Mouse (Mus musculus): Measurements from ENCODE around the gene Kcp. TPM values are rescaled to one million over a fixed set of nuclear protein-coding genes. Genes with fewer than 3 reads are reported as not detected.

Gene Kcp
- polyA plus RNA-seq (2012; rRNA removed): 35.8 and 41.1 TPM in 2 replicates

GRCm38 (mm10) chr6:29507447-29508309 lies at the start of gene Kcp:
Gene Kcp, minus strand, starts transcription at chr6:29507952.

DNA sequence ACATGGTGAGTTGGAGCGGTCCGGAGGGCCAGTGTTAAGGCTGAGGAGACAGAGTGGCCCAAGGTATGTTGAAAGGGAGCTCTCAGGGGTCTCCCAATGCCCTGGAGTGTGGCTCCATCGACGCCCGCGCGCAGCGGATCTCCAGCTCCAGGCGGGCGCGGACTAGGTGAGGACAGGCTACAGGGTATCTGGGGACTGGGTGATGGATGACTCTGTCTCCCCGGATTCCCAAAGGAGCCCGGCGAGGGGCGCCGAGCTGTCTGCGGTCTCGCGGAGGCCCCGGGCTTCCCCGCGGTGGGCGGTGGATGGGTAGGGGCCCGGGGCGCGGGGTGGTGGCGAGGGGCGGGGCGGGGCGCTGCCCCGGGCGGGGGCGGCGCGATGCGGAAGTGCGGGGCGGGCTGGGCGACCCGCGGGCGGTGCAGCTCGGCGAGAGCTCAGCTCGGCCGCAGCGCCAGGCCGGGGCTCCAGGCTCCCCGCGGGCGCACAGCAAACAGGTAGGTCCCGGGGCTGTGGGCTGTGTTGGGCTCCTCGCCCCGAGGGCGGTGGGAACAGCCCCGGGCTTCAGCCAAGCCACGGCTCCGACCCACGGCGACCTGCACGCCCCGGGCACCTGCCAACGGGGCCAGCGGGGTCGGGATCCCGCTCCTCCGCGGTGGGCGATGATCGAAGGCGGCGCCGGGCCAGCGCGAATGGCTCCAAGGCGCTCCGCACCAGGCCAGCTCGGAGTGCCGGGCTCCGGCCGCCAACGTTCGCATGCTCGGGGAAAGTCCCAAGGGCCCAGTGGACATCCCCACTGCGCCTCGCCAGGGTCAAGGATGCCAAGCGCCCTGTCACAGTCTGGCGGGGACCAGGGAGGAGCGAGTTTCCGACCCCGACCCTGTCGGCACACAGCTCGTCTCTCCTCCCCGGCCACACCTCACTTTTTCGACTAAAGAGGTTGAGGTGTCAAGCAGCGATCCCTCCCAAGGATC lies 18.8 kb upstream of the Kcp start, which contains the start of gene Irf5:
Gene Irf5 (plus strand): TSS at position 345 of the 971 bp plus-strand sequence.

DNA sequence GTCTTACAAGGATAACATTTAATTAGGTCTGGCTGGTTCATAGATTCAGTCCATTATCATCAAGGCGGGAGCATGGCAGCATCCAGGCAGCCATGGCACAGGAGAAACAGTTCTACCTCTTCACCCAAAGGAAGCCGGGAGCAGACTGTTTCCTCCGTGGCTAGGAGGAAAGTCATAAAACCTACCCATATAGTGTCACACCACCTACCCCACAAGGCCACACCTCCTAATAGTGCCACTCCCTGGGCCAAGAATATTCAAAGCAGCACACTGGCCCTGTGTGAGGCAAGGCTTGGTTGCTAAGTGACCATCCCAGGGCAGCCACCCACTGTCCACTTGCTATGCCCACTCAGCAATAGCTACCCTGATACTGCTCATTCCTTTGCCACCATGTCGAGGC lies 36.6 kb downstream of the Kcp start, which contains the start of gene Atp6v1fnb:
Gene Atp6v1fnb (plus strand): TSS at position 301 of the 400 bp plus-strand sequence.

DNA sequence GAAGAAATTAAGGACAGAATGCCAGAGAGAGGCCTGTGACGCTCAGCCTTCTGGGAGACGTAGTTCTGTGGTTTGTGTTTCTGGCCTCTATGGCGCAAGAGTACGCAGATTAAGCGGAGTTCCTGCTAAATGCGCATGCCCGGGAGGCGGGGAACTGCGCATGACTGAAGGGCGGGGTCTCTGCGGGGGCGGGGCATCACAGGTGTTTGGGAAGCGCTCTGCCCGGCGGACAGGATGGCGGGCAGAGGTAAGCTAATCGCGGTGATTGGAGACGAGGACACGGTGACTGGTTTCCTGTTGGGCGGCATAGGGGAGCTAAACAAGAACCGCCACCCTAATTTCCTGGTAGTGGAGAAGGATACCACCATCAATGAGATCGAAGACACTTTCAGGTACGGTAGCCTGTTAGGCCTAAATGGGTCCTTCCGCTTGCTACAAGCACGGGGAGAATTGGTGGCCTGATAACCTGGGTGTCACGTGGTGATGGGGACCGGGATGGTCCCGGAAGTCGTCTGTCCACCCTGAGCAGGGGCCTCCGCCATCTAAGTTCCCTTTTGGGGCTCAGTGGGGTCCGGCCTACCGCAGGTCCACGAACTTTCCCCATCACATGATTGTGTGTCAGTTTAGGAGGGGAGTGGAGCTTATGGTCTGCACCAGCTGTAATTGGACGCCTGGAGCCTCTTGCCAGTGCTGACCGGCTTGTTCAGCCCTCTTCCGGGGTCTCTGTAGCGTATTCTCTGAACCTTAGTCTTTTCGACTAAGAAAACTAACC lies 40.0 kb downstream of the Kcp start, which contains the start of gene Atp6v1f:
Gene Atp6v1f (plus strand): TSS at position 136 of the 772 bp plus-strand sequence.

DNA sequence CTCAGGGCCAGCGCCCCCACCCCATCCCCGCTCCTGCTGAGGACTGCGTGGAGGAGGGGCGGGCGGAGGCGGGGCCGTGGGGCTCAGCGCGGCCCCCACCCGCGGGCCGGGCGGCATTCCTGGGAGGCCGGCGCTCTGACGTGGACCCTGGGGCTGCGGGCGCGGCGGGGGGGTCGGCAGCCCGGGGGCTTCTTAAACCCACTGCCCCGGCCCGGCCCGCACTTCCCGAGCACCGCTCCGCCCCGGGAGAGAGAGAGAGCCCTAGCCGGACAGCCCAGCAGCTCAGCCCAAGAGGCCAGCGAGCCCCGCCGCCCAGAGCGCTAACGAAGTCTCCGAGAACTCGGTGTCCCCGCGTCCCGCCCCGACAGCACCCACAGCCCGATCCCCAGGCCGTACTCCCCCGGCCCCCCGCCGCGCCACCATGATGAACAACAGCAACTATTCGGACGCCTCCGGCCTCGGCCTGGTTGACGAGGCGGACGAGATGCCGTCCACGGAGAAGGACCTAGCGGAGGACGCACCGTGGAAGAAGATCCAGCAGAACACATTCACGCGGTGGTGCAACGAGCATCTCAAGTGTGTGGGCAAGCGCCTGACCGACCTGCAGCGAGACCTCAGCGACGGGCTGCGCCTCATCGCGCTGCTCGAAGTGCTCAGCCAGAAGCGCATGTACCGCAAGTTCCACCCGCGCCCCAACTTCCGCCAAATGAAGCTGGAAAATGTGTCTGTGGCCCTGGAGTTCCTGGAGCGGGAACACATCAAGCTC lies 74.5 kb downstream of the Kcp start, which contains the start of gene Flnc:
Gene Flnc (plus strand): TSS at position 219 of the 766 bp plus-strand sequence.

Other genes with a start within 250 kb of the Kcp start
- gene Hilpda, start 235.5 kb downstream of the Kcp start, polyA plus RNA-seq (2012; rRNA removed): 16.4 and 19.0 TPM in 2 replicates
- gene Fam71f2, start 228.4 kb downstream of the Kcp start, polyA plus RNA-seq (2012; rRNA removed): 0.78 and 0.97 TPM in 2 replicates
- gene Fam71f1, start 188.8 kb downstream of the Kcp start, polyA plus RNA-seq (2012; rRNA removed): not detected in 2 replicates
- gene Calu, start 159.9 kb downstream of the Kcp start, polyA plus RNA-seq (2012; rRNA removed): 50.6 and 64.4 TPM in 2 replicates
- 0.70 and 1.8 TPM in 2 replicates for gene Opn1sw, start 119.5 kb downstream of the Kcp start, polyA plus RNA-seq (2012; rRNA removed)
- gene Ccdc136, start 111.6 kb downstream of the Kcp start, polyA plus RNA-seq (2012; rRNA removed): 10.6 and 13.4 TPM in 2 replicates
- gene Flnc, start 74.7 kb downstream of the Kcp start, polyA plus RNA-seq (2012; rRNA removed): 30.3 and 40.6 TPM in 2 replicates
- 265 TPM in 2 replicates for gene Atp6v1f, start 40.2 kb downstream of the Kcp start, polyA plus RNA-seq (2012; rRNA removed)
- not detected in 2 replicates for gene Atp6v1fnb, start 36.5 kb downstream of the Kcp start, polyA plus RNA-seq (2012; rRNA removed)
- gene Irf5, start 18.7 kb upstream of the Kcp start, polyA plus RNA-seq (2012; rRNA removed): 22.0 and 22.5 TPM in 2 replicates
- 46.4 and 99.4 TPM in 2 replicates for gene Tnpo3, start 101.9 kb upstream of the Kcp start, polyA plus RNA-seq (2012; rRNA removed)
- gene Tspan33, start 186.3 kb upstream of the Kcp start, polyA plus RNA-seq (2012; rRNA removed): 7.5 and 9.0 TPM in 2 replicates
- 131 and 133 TPM in 2 replicates for gene Smo, start 227.6 kb upstream of the Kcp start, polyA plus RNA-seq (2012; rRNA removed)

All from ovary, adult 2 months (tissue).